Mouse (Mus musculus): ENCODE results near the gene Nrxn2.

Nrxn2 gene

DNA sequence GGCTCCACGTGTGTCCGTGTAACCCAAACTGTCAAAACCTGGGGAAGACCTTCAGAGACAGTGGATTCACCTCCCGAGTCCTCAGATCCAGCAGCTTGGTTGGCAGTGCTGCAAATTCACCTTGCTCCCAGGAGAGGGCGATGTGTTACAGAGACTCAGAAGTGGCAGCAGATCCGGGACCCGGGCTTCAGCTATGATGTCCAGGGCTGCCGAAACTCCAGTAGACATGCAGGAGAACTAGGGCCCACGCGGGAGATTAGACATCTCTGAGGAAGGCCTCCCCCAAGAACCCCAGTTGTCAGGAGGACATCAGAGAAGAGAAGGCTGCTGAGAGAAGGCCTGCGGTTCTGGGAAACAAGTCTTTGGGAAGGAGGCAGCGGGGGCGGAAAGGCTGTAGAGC is 73.6 kb downstream of the Nrxn2 start:
- DNase-seq (ENCODE audit: extremely low read depth, insufficient read length, low spot score) = peak; percentile 37

DNA sequence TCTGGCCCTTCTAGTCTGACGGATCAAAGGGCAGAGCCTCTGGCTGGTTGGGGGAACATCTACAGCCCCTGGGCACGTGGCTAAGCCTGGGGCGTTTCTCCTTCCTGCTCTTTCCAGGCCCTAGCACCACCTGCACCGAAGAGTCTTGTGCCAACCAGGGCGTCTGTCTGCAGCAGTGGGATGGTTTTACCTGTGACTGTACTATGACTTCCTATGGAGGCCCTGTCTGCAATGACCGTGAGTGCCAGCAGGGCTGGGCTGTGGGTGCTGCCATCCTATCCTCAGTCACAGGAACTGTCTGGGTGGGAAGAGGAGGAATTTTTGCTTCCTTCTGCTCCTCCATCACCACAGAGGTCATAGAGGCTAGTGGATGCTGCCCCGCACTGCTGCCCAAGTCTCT is 74.7 kb downstream of the Nrxn2 start:
- DNase-seq (ENCODE audit: extremely low read depth, insufficient read length, low spot score) = no peak

DNA sequence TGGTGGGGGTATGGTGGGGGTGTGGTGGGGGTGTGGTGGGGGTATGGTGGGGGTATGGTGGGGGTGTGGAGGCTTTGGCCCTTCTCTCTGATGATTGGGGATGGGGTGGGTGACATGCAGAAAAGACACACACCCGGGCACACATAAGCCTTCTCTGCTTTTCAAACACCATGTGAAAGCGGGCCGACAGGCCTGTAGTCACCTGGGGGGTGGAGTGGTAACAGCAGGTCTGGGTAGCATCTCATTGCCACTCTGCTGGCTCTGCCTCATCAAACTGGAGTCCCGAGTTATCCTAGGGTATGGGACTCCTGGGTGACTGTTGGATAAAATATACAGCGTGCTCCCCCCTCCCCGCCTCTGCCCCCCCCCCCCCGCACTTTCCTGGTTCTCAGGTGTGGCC is 75.5 kb downstream of the Nrxn2 start:
- no peak for DNase-seq (ENCODE audit: extremely low read depth, insufficient read length, low spot score)

DNA sequence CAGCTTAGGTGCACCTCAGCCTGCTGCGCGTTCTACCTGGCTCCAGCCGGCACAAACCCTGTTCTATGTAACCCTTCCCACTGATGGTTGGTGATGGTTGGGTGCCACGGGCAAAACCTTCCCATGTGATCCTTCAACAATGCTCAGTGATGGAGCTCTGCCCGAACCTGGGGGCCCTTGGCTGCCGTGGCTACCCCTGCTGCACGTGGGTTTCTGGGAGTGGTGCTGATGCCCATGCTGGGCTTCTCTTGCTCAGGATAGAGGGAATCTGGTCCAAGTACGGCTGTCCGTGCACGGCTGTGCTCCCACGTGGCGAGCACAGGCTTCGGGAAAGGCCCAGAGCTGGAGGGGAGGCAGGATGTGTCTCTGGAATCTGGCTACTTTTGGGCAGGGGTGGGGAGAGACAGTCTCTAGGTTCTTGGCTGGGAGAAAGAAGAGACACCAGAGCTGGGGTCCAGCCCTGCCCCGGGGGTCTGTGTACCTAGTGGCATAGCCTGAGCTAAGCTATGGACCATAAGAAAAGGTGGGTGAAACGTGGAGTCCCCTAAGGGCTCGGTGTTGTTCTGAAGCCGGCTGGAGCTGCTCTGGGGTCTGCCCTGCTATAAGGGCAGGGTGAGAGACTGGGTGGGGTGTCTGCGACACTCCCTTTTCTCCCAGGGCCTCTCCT is 76.1 kb downstream of the Nrxn2 start:
- DNase-seq (ENCODE audit: extremely low read depth, insufficient read length, low spot score) = no peak

DNA sequence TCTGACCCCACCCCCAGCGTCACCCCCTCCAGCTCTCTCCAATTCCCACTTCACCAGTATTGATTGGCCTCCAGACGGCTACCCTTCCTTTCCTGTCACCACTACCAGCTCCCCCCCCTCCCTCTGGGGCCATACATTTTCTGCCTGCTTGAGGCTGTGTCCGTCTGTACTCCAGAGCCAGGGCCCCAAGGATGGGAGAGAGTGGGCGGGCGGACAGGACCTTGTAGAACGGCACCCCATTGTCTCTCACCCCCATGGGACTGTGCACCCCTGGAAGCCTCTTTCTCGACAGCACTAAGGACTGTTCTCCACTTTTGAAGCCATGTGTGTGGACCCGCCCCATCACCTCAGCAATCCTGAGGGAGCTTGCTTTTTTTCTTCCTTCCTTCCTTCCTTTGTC is 77.2 kb downstream of the Nrxn2 start:
- no peak for DNase-seq (ENCODE audit: extremely low read depth, insufficient read length, low spot score)

DNA sequence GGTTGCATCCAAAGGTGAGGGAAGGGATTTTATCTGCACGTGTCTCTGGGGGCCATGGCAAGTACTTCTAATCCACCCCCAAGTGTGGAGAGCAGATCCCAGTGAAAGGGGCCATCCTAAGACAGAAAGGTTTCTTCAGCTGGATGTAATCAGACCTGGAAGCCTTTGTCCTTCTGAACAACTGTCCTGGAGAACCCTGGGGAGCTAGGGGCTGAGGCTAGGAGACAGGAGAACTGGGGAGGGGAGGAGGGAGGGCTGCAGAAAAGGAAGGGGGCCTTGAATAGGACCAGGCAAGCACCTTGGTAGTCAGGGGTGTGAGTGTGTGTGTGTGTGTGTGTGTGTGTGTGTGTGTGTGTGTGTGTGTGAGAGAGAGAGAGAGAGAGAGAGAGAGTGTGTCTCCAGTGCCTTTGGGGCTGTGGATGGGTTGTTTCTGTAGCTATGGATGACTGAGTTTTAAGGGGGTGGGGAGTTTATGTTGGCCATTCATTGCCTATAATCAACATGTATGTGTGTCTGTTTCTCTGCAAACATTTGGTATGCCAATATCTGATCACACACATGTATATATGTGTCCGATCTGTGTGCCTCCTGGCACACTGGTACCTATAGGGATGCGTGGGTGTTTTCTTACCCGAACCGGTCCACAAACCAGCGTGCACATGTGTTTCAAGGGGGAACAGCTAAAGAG is 78.1 kb downstream of the Nrxn2 start:
- DNase-seq (ENCODE audit: extremely low read depth, insufficient read length, low spot score) = no peak

DNA sequence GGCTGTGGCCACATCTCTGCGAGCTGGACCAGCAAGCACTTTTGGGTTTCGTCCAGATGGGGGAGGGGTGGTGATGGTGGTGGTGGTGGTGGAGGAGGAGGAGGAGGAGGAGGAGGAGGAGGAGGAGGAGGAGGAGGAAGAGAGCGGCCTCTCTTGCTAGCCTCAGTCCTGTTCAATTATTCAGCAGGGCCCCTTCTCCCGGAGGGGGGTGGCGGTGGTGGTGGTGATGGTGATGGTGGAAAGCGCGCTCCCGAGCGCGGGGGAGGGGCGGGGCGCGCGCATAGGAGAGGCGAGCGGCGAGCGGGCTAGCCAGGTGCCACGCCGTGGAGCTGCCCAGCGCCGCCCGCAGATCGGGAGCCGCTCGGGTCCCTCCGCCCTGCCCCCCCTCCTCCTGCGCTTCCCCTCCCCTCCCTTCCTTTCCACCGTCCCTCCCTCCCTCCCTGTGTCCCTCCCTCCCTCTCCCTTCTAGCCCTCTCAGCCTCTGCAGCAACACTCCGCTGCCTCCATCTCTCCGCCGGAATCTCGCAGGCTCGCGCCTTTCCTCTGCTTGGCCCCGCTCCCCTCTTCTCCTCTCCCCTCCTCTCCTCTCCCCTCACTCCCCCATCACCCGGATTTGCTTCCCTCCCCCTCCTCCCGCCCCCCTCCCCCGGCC is 78.7 kb downstream of the Nrxn2 start:
- DNase-seq (ENCODE audit: extremely low read depth, insufficient read length, low spot score) = no peak

DNA sequence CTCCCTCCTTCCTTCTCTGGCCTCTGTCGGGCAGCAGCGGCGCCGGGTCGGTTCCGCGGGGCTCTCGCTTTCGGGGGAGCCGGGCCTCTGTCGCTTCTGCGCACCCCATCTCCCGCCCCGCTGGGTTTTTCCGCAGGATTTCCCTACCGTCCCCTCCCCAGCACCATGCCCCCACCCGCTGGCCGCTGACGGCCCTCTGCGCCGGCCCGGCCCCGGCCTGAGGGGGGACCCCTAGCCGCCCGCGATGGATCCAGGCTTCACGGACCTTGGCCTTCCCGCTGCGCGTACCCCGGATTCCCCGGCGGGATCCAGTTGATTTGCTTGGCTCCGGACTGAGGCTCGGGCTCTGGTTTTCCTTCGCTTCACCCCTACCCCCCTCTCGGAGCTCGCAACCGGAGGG is 79.3 kb downstream of the Nrxn2 start:
- no peak for DNase-seq (ENCODE audit: extremely low read depth, insufficient read length, low spot score)

DNA sequence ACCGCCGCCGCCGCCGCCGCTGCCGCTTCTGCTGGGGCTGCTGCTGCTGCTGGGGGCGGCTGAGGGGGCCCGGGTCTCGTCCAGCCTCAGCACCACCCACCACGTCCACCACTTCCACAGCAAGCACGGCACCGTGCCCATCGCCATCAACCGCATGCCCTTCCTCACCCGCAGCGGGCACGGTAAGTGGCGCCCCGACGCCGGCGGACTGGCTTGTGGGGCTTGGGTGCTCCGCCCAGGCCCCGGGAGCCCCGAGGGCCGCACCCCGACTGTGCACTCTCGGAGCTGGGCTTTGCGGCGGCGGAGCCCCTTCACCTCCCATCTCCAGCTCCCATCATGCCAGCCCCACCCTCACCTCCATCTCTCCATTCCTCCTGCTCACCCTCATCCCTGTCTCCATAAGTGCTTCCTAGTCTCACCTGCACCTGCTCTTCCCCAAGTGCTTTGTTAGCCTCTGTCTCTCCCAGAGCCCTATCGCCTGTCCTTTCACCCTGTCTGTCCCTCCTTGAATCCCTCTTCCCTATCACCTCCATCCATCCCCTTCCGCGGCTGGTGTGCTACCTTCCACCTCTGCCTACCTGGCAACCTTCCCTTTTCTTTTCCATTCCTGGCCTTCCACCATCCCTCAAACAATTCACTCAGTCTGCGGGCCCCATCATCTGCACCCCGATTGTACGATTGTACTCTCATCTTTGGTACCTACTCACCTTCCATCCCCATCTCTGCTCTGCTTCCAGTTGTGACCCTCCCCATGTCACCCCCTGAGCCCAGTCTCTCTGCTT is 80.0 kb downstream of the Nrxn2 start:
- DNase-seq (ENCODE audit: extremely low read depth, insufficient read length, low spot score) = no peak

DNA sequence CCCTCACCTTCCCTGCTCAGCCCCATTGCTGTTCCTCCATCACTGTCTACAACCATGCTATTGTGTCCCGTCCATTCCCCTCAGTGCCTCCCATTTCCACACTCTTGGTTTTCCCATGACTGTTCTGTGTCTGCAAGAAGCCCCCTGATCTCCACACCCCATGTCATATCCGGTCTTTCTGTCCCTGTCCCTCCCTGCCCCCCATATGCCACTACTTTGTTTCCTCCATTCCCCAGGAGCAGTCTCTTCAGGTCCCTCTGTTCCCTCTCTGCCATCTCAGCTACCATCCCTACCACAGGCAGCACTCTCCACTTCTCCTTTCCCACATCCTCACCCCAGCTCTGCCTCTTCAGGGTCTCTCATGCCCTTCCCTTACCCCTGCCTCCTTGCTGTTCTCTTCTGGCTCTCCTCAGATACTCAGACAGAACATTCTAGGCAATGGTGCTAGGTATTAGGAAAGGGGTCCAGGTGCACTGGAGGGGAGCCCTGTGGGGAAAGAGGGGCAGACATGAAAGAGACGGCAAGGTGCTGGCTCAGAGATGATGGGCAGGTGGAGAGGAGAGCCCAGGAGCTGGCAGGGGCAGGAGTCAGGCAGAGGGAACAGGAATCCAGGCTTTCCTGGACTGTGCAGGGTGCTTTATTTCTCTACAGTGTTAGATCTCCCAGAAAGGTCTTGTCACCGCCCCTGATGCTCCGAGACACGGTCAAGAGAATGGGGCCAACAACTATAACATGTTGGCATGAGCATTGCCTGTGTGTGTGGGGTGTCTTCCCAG is 81.5 kb downstream of the Nrxn2 start:
- no peak for DNase-seq (ENCODE audit: extremely low read depth, insufficient read length, low spot score)

DNA sequence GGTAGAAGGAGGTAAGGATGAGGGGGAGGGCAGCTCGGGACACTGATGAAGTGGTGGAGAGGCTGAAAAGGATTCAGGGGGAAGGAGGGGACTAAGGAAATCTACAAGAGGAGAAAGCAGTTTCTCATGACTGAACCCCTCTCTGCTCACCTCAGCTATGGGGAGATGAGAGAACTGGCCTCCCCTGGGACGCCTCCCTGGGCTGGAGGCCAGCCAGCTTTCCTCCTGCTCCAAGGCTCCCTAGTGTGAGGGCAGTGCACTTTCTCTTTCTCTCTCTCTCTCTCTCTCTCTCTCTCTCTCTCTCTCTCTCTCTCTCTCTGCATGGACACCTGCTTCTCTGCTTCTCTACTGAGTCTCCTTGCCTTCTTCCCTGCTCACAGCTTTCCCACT is 82.1 kb downstream of the Nrxn2 start:
- no peak for DNase-seq (ENCODE audit: extremely low read depth, insufficient read length, low spot score)

DNA sequence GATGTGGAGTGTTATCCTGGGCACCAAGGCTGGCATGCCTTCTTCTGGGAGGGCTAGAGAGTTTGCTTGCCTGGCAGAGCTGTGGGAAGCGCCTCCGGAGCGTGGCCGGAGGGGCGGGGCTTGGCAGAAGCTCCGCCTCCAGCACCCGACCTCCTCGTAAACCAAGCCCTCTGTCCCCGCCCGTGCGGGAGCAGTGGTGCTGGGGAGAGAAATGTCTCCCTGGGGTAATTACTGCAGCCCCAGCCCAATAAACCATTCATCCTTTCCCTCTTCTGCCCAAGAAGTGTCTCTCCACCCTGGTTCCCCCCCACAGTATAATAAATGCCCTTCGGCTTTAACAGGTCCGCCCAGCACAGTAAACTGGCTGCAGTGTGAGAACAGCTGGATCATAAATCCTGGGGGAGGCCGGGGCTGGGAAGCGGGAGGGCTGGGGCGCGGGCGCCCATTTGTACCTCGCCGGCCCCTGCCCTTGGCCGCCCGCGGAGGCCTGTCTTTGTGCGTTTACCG is 83.6 kb downstream of the Nrxn2 start:
- peak; percentile 81 for DNase-seq (ENCODE audit: extremely low read depth, insufficient read length, low spot score)

DNA sequence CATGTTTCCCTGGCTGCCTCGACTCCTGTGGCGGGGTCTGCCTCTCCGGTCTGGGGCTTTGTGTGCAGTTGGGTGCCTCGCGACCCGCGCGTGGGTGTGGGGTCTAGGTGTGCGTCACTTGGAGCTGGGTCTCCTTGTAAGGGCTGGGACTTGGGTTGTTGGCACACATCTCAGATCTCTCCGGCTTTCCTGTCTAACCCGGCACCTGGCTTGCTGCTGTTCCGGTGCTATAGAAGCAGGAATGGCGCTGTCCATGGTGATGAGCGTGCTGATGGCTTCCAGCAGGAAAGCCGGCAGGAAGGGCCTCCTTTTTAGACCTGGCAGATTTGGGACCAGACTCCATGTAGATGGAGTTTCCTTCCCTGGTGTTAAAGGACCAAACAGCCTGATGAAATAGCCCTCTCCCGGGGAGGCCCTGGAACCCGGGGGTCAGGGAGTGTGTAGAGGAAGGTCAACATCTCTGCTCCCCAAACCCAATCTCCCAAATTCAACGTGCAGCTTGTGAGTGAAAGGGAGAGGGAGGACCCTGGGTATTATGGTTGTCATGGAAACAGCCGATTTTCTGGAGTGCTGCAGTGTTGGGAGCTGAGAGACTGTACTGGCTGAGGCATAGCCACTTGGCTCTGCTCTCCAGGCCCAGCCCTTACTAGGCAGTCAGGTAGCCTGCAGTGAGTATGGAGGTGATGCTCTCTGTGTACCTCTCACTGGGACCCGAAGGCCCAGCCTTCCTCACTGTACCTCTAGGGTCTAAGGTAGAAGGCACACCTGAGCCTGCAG is 84.2 kb downstream of the Nrxn2 start:
- peak; percentile 65 for DNase-seq (ENCODE audit: extremely low read depth, insufficient read length, low spot score)

DNA sequence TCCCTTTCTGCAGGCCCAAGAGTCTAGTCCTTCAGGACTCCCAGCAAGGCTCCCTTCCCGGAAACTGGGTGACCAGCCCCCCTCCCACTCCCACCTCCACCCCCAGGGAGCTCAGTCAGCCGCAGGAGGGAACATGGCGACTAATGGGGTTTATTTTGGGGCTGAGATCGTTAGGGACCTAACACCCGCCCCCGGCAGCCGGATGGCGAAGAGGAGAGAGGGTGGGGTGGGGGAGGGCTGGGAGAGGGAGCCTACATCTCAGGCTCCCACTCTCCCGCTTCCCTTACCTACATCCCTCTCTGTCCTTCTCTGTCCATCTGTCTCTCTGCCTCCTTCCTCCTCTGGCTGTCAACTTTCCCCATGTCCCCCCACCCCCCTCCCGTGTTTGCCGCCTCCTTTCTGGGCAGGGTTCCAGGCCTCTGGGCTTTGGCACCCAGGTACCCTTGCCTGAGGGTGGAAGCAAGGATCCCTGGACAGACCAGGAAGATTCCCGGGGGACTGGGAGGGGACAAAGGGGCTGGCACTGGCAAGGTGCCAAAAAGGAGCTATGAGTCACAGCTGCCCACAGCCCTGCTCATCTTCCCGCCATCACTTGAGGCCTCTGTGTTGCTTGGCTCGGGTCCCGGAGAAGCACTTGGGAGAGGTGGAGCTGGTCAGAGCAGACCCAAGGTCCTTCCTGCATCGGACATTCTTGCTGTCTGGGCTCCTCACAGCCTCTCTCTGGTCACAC is 85.6 kb downstream of the Nrxn2 start:
- peak; percentile 94 for DNase-seq (ENCODE audit: extremely low read depth, insufficient read length, low spot score)

DNA sequence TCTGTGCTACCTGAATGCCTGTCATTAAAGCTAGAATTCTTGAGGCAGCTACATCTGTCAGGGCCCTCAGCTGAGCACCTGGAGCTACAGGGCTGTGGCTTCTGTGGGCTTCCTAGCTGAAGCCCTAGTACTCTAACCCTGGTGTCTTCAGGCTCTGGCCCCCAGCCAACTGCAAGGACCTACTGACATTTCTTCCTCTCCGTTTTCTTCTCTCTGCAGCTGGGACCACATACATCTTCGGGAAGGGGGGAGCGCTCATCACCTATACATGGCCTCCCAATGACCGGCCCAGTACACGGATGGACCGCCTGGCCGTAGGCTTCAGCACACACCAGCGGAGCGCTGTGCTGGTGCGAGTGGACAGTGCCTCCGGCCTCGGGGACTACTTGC is 86.1 kb downstream of the Nrxn2 start:
- no peak for DNase-seq (ENCODE audit: extremely low read depth, insufficient read length, low spot score)

DNA sequence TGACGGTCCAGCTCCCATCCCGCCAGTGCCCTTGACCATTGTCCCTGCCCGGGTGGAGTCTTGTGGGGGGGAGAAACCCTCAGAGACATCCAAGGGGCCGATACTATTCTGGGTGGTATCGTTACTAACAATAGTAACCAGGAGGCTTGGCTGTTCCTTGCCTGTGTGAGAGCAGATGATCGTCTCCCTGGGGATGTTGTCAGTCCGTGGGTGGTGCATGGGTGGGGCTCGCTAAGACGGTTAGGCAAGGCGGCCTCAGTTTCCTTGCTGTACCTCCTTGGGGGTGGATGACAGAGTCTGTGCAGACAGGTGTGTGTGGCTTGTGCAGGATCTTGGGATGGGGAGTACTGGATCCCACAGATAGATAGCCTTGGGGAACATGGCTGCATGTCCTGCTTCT is 88.9 kb downstream of the Nrxn2 start:
- DNase-seq (ENCODE audit: extremely low read depth, insufficient read length, low spot score) = no peak

DNA sequence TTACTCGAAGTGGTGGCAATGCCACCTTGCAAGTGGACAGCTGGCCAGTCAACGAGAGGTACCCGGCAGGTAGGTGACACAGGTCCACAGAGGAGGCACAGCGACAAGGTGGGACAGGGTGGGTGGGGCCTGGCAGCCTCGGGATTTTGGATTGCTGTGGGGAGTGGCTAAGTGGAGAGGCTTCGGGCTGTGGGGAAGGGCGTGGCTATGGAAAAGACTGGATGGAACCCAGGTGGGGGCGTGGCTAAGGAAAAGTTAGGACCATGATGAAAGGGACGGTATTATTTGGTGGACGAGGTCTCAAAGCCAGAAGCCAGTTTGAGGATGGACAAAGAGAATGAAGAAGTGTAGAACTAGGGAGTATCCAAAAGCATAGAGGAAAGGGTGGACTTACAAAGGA is 91.3 kb downstream of the Nrxn2 start:
- no peak for DNase-seq (ENCODE audit: extremely low read depth, insufficient read length, low spot score)

DNA sequence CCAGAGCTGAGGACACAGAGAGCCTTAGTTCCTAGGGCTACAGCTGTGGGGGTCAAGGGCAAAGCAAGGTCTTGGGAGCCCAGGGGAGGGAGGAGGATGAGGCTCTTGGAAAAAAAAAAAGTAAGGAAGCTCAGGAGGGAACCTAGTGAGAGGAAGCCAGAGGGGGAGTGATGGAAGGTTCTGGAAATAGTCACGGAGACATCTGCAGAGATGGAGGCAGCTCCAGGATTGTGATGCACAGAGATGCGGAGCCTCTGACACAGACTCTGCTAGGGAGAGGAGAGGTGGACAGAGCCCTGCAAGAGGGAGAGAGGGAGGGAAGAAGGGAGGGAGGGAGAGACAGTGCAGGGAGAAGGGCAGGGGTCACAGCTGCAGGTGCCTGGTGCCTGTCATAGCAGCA is 92.0 kb downstream of the Nrxn2 start:
- DNase-seq (ENCODE audit: extremely low read depth, insufficient read length, low spot score) = no peak
